Mouse (Mus musculus) embryonic fibroblast, embryonic 13.5 days (primary cell): Measurements from ENCODE around the gene Lamc3.

Experiments used
- CTCF ChIP-seq: IDR thresholded peaks from 2 replicates; pipeline ENCODE4 v1.5.1; 2011; ENCODE audit warnings: mild to moderate bottlenecking, control low read depth, low read length, moderate library complexity, borderline replicate concordance; ENCODE audit not compliant: insufficient read depth
- POLR2A ChIP-seq: IDR thresholded peaks from 2 replicates; pipeline ENCODE4 v1.6.1; 2011; ENCODE audit warnings: low read depth, mild to moderate bottlenecking, control low read depth, low read length, moderate library complexity

DNA sequence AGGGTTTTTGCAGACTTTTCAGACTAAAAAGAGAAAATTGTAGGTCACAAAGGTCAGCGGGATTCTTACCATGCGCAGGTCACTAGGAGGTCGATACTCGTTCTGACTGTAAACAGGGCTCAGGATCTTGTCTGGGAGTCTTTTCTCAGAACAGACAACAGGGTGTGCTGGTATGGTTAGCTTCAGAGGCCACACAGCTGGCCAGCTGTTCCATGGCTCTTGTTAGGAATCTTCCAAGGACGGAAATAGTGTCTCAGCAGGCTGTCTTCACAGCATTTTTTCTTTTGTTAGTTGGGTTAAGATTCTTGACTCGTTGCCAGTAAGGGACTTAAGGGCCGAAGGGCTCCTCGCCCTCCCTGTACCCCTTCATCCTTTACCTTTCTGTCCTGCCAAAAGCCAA, 79.7 kb downstream of the Lamc3 start:
- no peak for TF ChIP-seq CTCF
- TF ChIP-seq POLR2A = no peak
